Mouse (Mus musculus) regulatory T cell (primary cell): ENCODE data around the gene Gm28827.
"Not testable (repeated sequence)": the region's sequence is repeated elsewhere in the genome, so short reads cannot be mapped to it uniquely, and the experiment has no call there.

ENCODE experiments used
- in situ Hi-C: fragments of 300-600 bp; cut with MboI, MseI; formaldehyde crosslinking; loops from one replicate; pipeline ENCODE4 v1.15.1; 2025; ENCODE audit warnings: high pct_unique_total_duplicates

Gm28827 gene

DNA sequence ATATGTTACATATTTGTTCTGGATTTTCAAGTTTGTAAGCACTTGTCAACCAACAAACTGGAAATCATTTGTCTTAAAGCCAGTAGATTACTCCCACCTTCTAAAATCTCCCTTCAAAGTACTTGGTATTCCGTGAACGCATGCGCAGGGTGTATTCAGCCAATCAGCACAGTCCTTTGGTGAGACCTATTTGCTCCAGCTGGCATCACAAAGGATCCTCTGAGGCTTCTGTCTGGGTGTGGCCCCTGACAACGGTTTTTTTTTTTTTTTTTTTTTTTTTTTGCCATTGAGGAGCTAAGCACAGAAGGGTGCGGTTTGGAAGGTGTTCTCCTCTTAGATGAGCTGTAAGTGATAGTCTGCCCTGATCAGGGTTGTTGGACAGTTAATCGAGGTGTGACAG is at the start of gene Gm28827:
TSS of gene Gm28827 (plus strand) at position 301 of the 400 bp plus-strand sequence.
- in situ Hi-C loops: not testable (repeated sequence)
